Mouse (Mus musculus): Measurements from ENCODE around the gene Fam241a. TPM values are rescaled to one million over a fixed set of nuclear protein-coding genes. Genes with fewer than 3 reads are reported as not detected.
A peak's percentile ranks its signal among the peaks of the same experiment; 100 is the strongest.

The Fam241a gene
- total and polyA plus RNA-seq, 3 experiments = 1.6 to 12.7 (median 5.3) TPM

GRCm38 (mm10) chr3:127862479-127862878, 33.6 kb downstream of the Fam241a start:
- H3K4me2 ChIP-seq (ENCODE audit: insufficient read depth, low read depth, poor library complexity, severe bottlenecking) = no peak overlapping the region
- DNase-seq (ENCODE audit: extremely low read depth) = no peak
- H3K27ac ChIP-seq (ENCODE audit: insufficient read depth, low read depth) = no peak overlapping the region
- no peak overlapping the region for H3K9ac ChIP-seq (ENCODE audit: insufficient read depth, low read depth)
- H3K9me3 ChIP-seq (replicated peaks; ENCODE audit: low read length) = peaks cover 4% of the 10 kb centered on the region
- no peaks in the 10 kb centered on the region for H3K27me3 ChIP-seq (replicated peaks)
- in situ Hi-C loops (cut with MboI; ENCODE audit: low pct_ligation_motif_present, low pct_unique_long_range_greater_than_20kb, low sequenced_read_pairs) = no loop called here
- dilution Hi-C loops (cut with MboI; ENCODE audit: extremely low pct_ligation_motif_present, extremely low pct_unique_long_range_greater_than_20kb, low sequenced_read_pairs) = no loop called here
- H3K36me3 ChIP-seq (replicated peaks in 1 of 2; ENCODE audit: control insufficient read depth in 1 of 2, insufficient read depth in 1 of 2, low read length in 1 of 2) = no peaks in the 10 kb centered on the region
- H3K79me2 ChIP-seq (replicated peaks; ENCODE audit: control insufficient read depth, extremely low read depth, insufficient read depth, poor library complexity, severe bottlenecking) = no peaks in the 10 kb centered on the region
- peaks cover 2 to 8% of the 10 kb centered on the region in 2 experiments; a peak in 2 of 4 replicates for H3K4me1 ChIP-seq (ENCODE audit: control insufficient read depth in 1 of 2, insufficient read depth in 2 of 2)
- no peak for TF ChIP-seq MXI1 (IDR thresholded peaks at IDR 0.05; ENCODE audit: low read depth, low read length)
- no peak for TF ChIP-seq CHD1 (IDR thresholded peaks at IDR 0.05; ENCODE audit: low read depth, low read length)
- no peak for TF ChIP-seq EP300 (IDR thresholded peaks at IDR 0.05; ENCODE audit: low read length)
- no peak for TF ChIP-seq ZNF384 (IDR thresholded peaks at IDR 0.05; ENCODE audit: low read depth, low read length)
- no peak for TF ChIP-seq POLR2A (IDR thresholded peaks at IDR 0.05; ENCODE audit: low read depth, low read length)
- no peak for TF ChIP-seq MAZ (IDR thresholded peaks at IDR 0.05; ENCODE audit: low read depth, low read length)
- no peak overlapping the region for H3K4me3 ChIP-seq (replicated peaks in 1 of 3; ENCODE audit: low read depth in 2 of 3, low read length in 2 of 3, poor library complexity in 1 of 3)

GRCm38 (mm10) chr3:127861340-127861739, 34.8 kb downstream of the Fam241a start:
- dilution Hi-C loops (cut with MboI; ENCODE audit: extremely low pct_ligation_motif_present, extremely low pct_unique_long_range_greater_than_20kb, low sequenced_read_pairs) (no loop called here), in situ Hi-C loops (cut with MboI; ENCODE audit: low pct_ligation_motif_present, low pct_unique_long_range_greater_than_20kb, low sequenced_read_pairs) (no loop called here)
- H3K9ac ChIP-seq (ENCODE audit: insufficient read depth, low read depth) = no peak overlapping the region
- H3K4me1 ChIP-seq (ENCODE audit: control insufficient read depth in 1 of 2, insufficient read depth in 2 of 2) = peaks cover 4 to 7% of the 10 kb centered on the region in 2 experiments; a peak in 3 of 4 replicates
- H3K4me3 ChIP-seq (replicated peaks in 1 of 3; ENCODE audit: low read depth in 2 of 3, low read length in 2 of 3, poor library complexity in 1 of 3) = no peak overlapping the region
- no peak overlapping the region for H3K27ac ChIP-seq (ENCODE audit: insufficient read depth, low read depth)
- TF ChIP-seq RAD21 (IDR thresholded peaks at IDR 0.05; ENCODE audit: low read depth, low read length) (no peak), SIN3A (IDR thresholded peaks at IDR 0.05; ENCODE audit: low read length) (no peak), NRF1 (IDR thresholded peaks at IDR 0.05; ENCODE audit: low read depth, low read length) (no peak), IRF4 (IDR thresholded peaks at IDR 0.05; ENCODE audit: low read depth, low read length) (no peak), EP300 (IDR thresholded peaks at IDR 0.05; ENCODE audit: low read length) (no peak), JUN (IDR thresholded peaks at IDR 0.05; ENCODE audit: insufficient read depth, low read depth, low read length) (no peak), GABPA (IDR thresholded peaks at IDR 0.05; ENCODE audit: insufficient replicate concordance, low read depth, low read length) (no peak), PAX5 (IDR thresholded peaks at IDR 0.05; ENCODE audit: low read length) (no peak), HCFC1 (IDR thresholded peaks at IDR 0.05; ENCODE audit: low read depth, low read length) (no peak), MXI1 (IDR thresholded peaks at IDR 0.05; ENCODE audit: low read depth, low read length) (no peak)
- no peaks in the 10 kb centered on the region for H3K27me3 ChIP-seq (replicated peaks)
- H3K79me2 ChIP-seq (replicated peaks; ENCODE audit: control insufficient read depth, extremely low read depth, insufficient read depth, poor library complexity, severe bottlenecking) = no peaks in the 10 kb centered on the region
- no peak for DNase-seq (ENCODE audit: extremely low read depth)
- H3K4me2 ChIP-seq (ENCODE audit: insufficient read depth, low read depth, poor library complexity, severe bottlenecking) = peak overlapping the region; percentile 13; the same call in 1 of the 2 replicates
- no peaks in the 10 kb centered on the region for H3K36me3 ChIP-seq (replicated peaks in 1 of 2; ENCODE audit: control insufficient read depth in 1 of 2, insufficient read depth in 1 of 2, low read length in 1 of 2)
- peaks cover 4% of the 10 kb centered on the region for H3K9me3 ChIP-seq (replicated peaks; ENCODE audit: low read length)
